Mouse (Mus musculus): Measurements from ENCODE around the gene Olfr1377. TPM values are rescaled to one million over a fixed set of nuclear protein-coding genes. Genes with fewer than 3 reads are reported as not detected.
"Not testable (repeated sequence)": the region's sequence is repeated elsewhere in the genome, so short reads cannot be mapped to it uniquely, and the experiment has no call there.

Gene Olfr1377
- polyA plus RNA-seq, 1 experiment = not detected

GRCm38 (mm10) chr11:51029381-51029780, 47.6 kb downstream of the Olfr1377 start:
- not testable (repeated sequence) for H3K27ac ChIP-seq (replicated peaks; ENCODE audit: low read depth, low read length); H3K4me3 ChIP-seq (ENCODE audit: insufficient read depth, low read depth, low read length); H3K4me1 ChIP-seq (ENCODE audit: control insufficient read depth, insufficient read depth, insufficient read length, low read length)

- Histone ChIP-seq H3K4me1 (ENCODE audit: control insufficient read depth, insufficient read depth, insufficient read length, low read length) (no peaks in the 10 kb centered on the region), H3K27ac (replicated peaks; ENCODE audit: low read depth, low read length) (no peak overlapping the region), H3K4me3 (ENCODE audit: insufficient read depth, low read depth, low read length) (no peak overlapping the region)
These were observed 48.5 kb downstream of the Olfr1377 start for GRCm38 (mm10) chr11:51030225-51030624.

- Histone ChIP-seq H3K27ac (replicated peaks; ENCODE audit: low read depth, low read length) (no peak overlapping the region), H3K4me3 (ENCODE audit: insufficient read depth, low read depth, low read length) (no peak overlapping the region), H3K4me1 (ENCODE audit: control insufficient read depth, insufficient read depth, insufficient read length, low read length) (no peaks in the 10 kb centered on the region)
These were observed 51.1 kb downstream of the Olfr1377 start for GRCm38 (mm10) chr11:51032851-51033250.

- H3K27ac ChIP-seq (replicated peaks; ENCODE audit: low read depth, low read length); H3K4me1 ChIP-seq (ENCODE audit: control insufficient read depth, insufficient read depth, insufficient read length, low read length); H3K4me3 ChIP-seq (ENCODE audit: insufficient read depth, low read depth, low read length): not testable (repeated sequence)
These were observed 52.4 kb downstream of the Olfr1377 start for GRCm38 (mm10) chr11:51034141-51034540.

GRCm38 (mm10) chr11:51035951-51036350, 54.2 kb downstream of the Olfr1377 start:
- Histone ChIP-seq H3K4me1 (ENCODE audit: control insufficient read depth, insufficient read depth, insufficient read length, low read length) (no peaks in the 10 kb centered on the region), H3K4me3 (ENCODE audit: insufficient read depth, low read depth, low read length) (no peak overlapping the region), H3K27ac (replicated peaks; ENCODE audit: low read depth, low read length) (no peak overlapping the region)

Other genes with a start within 250 kb of the Olfr1377 start
- 1.3 and 1.8 TPM in 2 replicates for gene Zfp354c, start 154.2 kb upstream of the Olfr1377 start, polyA plus RNA-seq (2012; ENCODE audit: insufficient read depth, insufficient read length, missing spikeins)
- 0.71 and 1.1 TPM in 2 replicates for gene Zfp879, start 140.4 kb upstream of the Olfr1377 start, polyA plus RNA-seq (2012; ENCODE audit: insufficient read depth, insufficient read length, missing spikeins)
- gene Grm6, start 131.3 kb upstream of the Olfr1377 start, polyA plus RNA-seq (2012; ENCODE audit: insufficient read depth, insufficient read length, missing spikeins) = not detected in 2 replicates
- 0.75 and 1.6 TPM in 2 replicates for gene Zfp454, start 94.3 kb upstream of the Olfr1377 start, polyA plus RNA-seq (2012; ENCODE audit: insufficient read depth, insufficient read length, missing spikeins)
- 8.5 and 9.8 TPM in 2 replicates for gene Zfp2, start 65.8 kb upstream of the Olfr1377 start, polyA plus RNA-seq (2012; ENCODE audit: insufficient read depth, insufficient read length, missing spikeins)
- gene Zfp354b, start 50.3 kb upstream of the Olfr1377 start, polyA plus RNA-seq (2012; ENCODE audit: insufficient read depth, insufficient read length, missing spikeins) = 2.2 and 3.2 TPM in 2 replicates
- gene 4933414I15Rik, start 38.2 kb upstream of the Olfr1377 start, polyA plus RNA-seq (2012; ENCODE audit: insufficient read depth, insufficient read length, missing spikeins) = not detected in 2 replicates
- gene Prop1, start 28.2 kb upstream of the Olfr1377 start, polyA plus RNA-seq (2012; ENCODE audit: insufficient read depth, insufficient read length, missing spikeins) = not detected in 2 replicates
- gene Olfr1378, start 15.4 kb upstream of the Olfr1377 start, polyA plus RNA-seq (2012; ENCODE audit: insufficient read depth, insufficient read length, missing spikeins) = not detected in 2 replicates
- gene Olfr51, start 21.6 kb downstream of the Olfr1377 start, polyA plus RNA-seq (2012; ENCODE audit: insufficient read depth, insufficient read length, missing spikeins) = not detected in 2 replicates
- not detected in 2 replicates for gene Olfr54, start 32.3 kb downstream of the Olfr1377 start, polyA plus RNA-seq (2012; ENCODE audit: insufficient read depth, insufficient read length, missing spikeins)
- not detected in 2 replicates for gene Olfr1375, start 66.1 kb downstream of the Olfr1377 start, polyA plus RNA-seq (2012; ENCODE audit: insufficient read depth, insufficient read length, missing spikeins)
- 1.6 and 2.6 TPM in 2 replicates for gene Zfp354a, start 77.3 kb downstream of the Olfr1377 start, polyA plus RNA-seq (2012; ENCODE audit: insufficient read depth, insufficient read length, missing spikeins)
- not detected in 2 replicates for gene Gm12569, start 238.5 kb downstream of the Olfr1377 start, polyA plus RNA-seq (2012; ENCODE audit: insufficient read depth, insufficient read length, missing spikeins)